Mouse (Mus musculus): Measurements from ENCODE around the gene Ebf1.

DNA sequence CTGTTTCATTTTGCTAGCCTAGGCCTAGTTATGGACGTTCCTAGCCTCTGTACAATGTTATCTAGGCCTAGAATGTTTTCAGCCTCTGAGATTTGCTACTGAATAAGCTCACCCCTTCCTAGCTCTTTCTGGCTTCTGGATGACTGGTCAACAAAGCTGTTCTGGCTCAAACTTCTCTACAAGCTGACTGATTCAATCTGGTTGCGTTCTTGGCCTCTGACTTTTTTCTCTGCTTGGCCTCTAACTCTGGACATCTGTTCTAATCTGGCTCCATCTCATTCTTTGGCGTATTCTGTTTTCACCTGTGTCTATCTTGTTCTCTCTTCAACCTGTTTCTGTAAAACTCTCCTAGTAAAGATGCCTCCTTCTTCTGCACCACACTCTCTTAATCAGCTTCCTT, 400.4 kb downstream of the Ebf1 start:
- TF ChIP-seq ZMIZ1 (IDR thresholded peaks at IDR 0.05; ENCODE audit: low read depth, low read length): no peak
- TF ChIP-seq POLR2A (IDR thresholded peaks at IDR 0.05; ENCODE audit: control insufficient read depth in 1 of 2, insufficient read depth in 1 of 2, low read depth in 1 of 2, low read length in 2 of 2, poor library complexity in 1 of 2): no peak
- no peak for TF ChIP-seq CTCF (IDR thresholded peaks at IDR 0.05 in 2 of 3, conservative IDR thresholded peaks at IDR 0.05 in 1 of 3; ENCODE audit: control insufficient read depth in 1 of 3, insufficient read depth in 1 of 3, low read depth in 2 of 3, low read length in 3 of 3, poor library complexity in 1 of 3, severe bottlenecking in 1 of 3)
- no peak for TF ChIP-seq MAZ (IDR thresholded peaks at IDR 0.05; ENCODE audit: low read depth, low read length)
- no peak for TF ChIP-seq POLR2AphosphoS5 (IDR thresholded peaks at IDR 0.05; ENCODE audit: borderline replicate concordance, low read depth, low read length)
- no peak for TF ChIP-seq ZKSCAN1 (IDR thresholded peaks at IDR 0.05; ENCODE audit: low read depth, low read length)
- no peak for TF ChIP-seq POLR2AphosphoS2 (IDR thresholded peaks at IDR 0.05; ENCODE audit: low read length)
- TF ChIP-seq UBTF (IDR thresholded peaks at IDR 0.05; ENCODE audit: borderline replicate concordance, insufficient read depth, low read depth, low read length): no peak
- TF ChIP-seq E2F4 (IDR thresholded peaks at IDR 0.05; ENCODE audit: borderline replicate concordance, low read depth, low read length): no peak

Measured in MEL (cell line).